Mouse (Mus musculus) CH12.LX (cell line): ENCODE measurements at regions not wholly inside any gene's neighbourhood (a gene's known extent, or its start where the extent isn't known, plus 50 kb on each side); places are given as distances from the start of the nearest gene placed in this dataset.

Experiments used
- DNase-seq: peaks from one replicate; pipeline ENCODE4 v3.0.0-alpha.2; 2013; ENCODE audit errors: extremely low read depth
- H3K27ac ChIP-seq: 2 replicates; pipeline ENCODE4 v1.5.1; 2012; ENCODE audit warnings: low read depth, mild to moderate bottlenecking, control low read depth, moderate library complexity; ENCODE audit not compliant: insufficient read depth
- H3K27me3 ChIP-seq: replicated peaks from 2 replicates; pipeline ENCODE3; 2012; ENCODE audit warnings: inconsistent platforms
- H3K36me3 ChIP-seq, 2 experiments: replicated peaks in 1 of 2; 2 replicates each; pipeline versions ENCODE3 to v1.6.1; 2012; ENCODE audit warnings: inconsistent platforms in 1 of 2, low read length in 1 of 2, mild to moderate bottlenecking in 1 of 2, mixed read lengths in 1 of 2, moderate library complexity in 1 of 2; ENCODE audit not compliant: control insufficient read depth in 1 of 2, insufficient read depth in 1 of 2
- H3K4me1 ChIP-seq, 2 experiments: 2 replicates each; pipeline ENCODE4 v1.6.1; 2012; ENCODE audit warnings: inconsistent platforms in 1 of 2, moderate library complexity in 1 of 2; ENCODE audit not compliant: insufficient read depth in 2 of 2, control insufficient read depth in 1 of 2
- H3K4me2 ChIP-seq: 2 replicates; pipeline ENCODE4 v1.6.1; 2012; ENCODE audit warnings: low read depth, mild to moderate bottlenecking, control low read depth; ENCODE audit not compliant: poor library complexity, insufficient read depth, severe bottlenecking
- H3K4me3 ChIP-seq, 3 experiments: fragments of 150-350 bp in 1 of 3; sonication (generic) in 1 of 3; replicated peaks in 1 of 3; 2 replicates each; pipeline versions ENCODE3 to v1.5.1; 2011 to 2012; ENCODE audit warnings: low read depth in 2 of 3, low read length in 2 of 3, mild to moderate bottlenecking in 2 of 3, moderate library complexity in 2 of 3, control low read depth in 1 of 3, improper control_type of control experiment in 1 of 3, inconsistent platforms in 1 of 3, mixed read lengths in 1 of 3; ENCODE audit not compliant: poor library complexity in 1 of 3
- H3K79me2 ChIP-seq: replicated peaks from 2 replicates; pipeline ENCODE4 v1.6.1; 2012; ENCODE audit warnings: mild to moderate bottlenecking, moderate library complexity; ENCODE audit not compliant: control insufficient read depth, poor library complexity, insufficient read depth, severe bottlenecking; ENCODE audit errors: extremely low read depth
- H3K9ac ChIP-seq: 2 replicates; pipeline ENCODE4 v1.6.1; 2012; ENCODE audit warnings: low read depth, mild to moderate bottlenecking, control low read depth, moderate library complexity; ENCODE audit not compliant: insufficient read depth
- H3K9me3 ChIP-seq: replicated peaks from 2 replicates; pipeline ENCODE3; 2012; ENCODE audit warnings: low read length, inconsistent platforms, mixed read lengths
- E2F4 ChIP-seq: IDR thresholded peaks from 2 replicates; pipeline ENCODE4 v1.6.1; 2011; ENCODE audit warnings: low read depth, low read length, improper control_type of control experiment; ENCODE audit not compliant: insufficient replicate concordance
- ELF1 ChIP-seq: IDR thresholded peaks from 2 replicates; pipeline ENCODE4 v1.6.1; 2014; ENCODE audit warnings: low read depth, mild to moderate bottlenecking, inconsistent platforms, low read length, improper control_type of control experiment
- EP300 ChIP-seq: IDR thresholded peaks from 2 replicates; pipeline ENCODE4 v1.6.1; 2011; ENCODE audit warnings: low read length, improper control_type of control experiment
- ETS1 ChIP-seq: conservative IDR thresholded peaks from 2 replicates; pipeline ENCODE4 v1.6.1; 2012; ENCODE audit warnings: low read depth, mild to moderate bottlenecking, inconsistent platforms, low read length, improper control_type of control experiment, moderate library complexity
- MAX ChIP-seq: IDR thresholded peaks from 2 replicates; pipeline ENCODE4 v1.6.1; 2011; ENCODE audit warnings: low read length, improper control_type of control experiment
- MAZ ChIP-seq: IDR thresholded peaks from 2 replicates; pipeline ENCODE4 v1.6.1; 2012; ENCODE audit warnings: low read depth, mild to moderate bottlenecking, inconsistent platforms, low read length, improper control_type of control experiment, moderate library complexity
- MEF2A ChIP-seq: IDR thresholded peaks from 2 replicates; pipeline ENCODE4 v1.6.1; 2014; ENCODE audit warnings: low read depth, mild to moderate bottlenecking, inconsistent platforms, low read length, improper control_type of control experiment, borderline replicate concordance
- MXI1 ChIP-seq: IDR thresholded peaks from 2 replicates; pipeline ENCODE4 v1.6.1; 2011; ENCODE audit warnings: mild to moderate bottlenecking, low read depth, low read length, improper control_type of control experiment
- MYC ChIP-seq: IDR thresholded peaks from 2 replicates; pipeline ENCODE4 v1.6.1; 2011; ENCODE audit warnings: low read depth, mild to moderate bottlenecking, improper control_type of control experiment, low read length
- NRF1 ChIP-seq: IDR thresholded peaks from 2 replicates; pipeline ENCODE4 v1.6.1; 2014; ENCODE audit warnings: low read depth, mild to moderate bottlenecking, inconsistent platforms, low read length, improper control_type of control experiment, moderate library complexity
- RAD21 ChIP-seq: IDR thresholded peaks from 2 replicates; pipeline ENCODE4 v1.6.1; 2011; ENCODE audit warnings: low read depth, mild to moderate bottlenecking, low read length, improper control_type of control experiment, moderate library complexity
- RCOR1 ChIP-seq: conservative IDR thresholded peaks from 2 replicates; pipeline ENCODE4 v1.6.1; 2012; ENCODE audit warnings: low read depth, mild to moderate bottlenecking, inconsistent platforms, low read length, improper control_type of control experiment
- USF1 ChIP-seq: IDR thresholded peaks from 2 replicates; pipeline ENCODE4 v1.6.1; 2014; ENCODE audit warnings: low read depth, mild to moderate bottlenecking, inconsistent platforms, low read length, improper control_type of control experiment
- ZC3H11A ChIP-seq: IDR thresholded peaks from 2 replicates; pipeline ENCODE4 v1.6.1; 2012; ENCODE audit warnings: low read depth, mild to moderate bottlenecking, inconsistent platforms, low read length, improper control_type of control experiment
- ZKSCAN1 ChIP-seq: IDR thresholded peaks from 2 replicates; pipeline ENCODE4 v1.6.1; 2012; ENCODE audit warnings: low read depth, inconsistent platforms, low read length, improper control_type of control experiment, borderline replicate concordance
- ZMIZ1 ChIP-seq: IDR thresholded peaks from 2 replicates; pipeline ENCODE4 v1.6.1; 2012; ENCODE audit warnings: low read depth, mild to moderate bottlenecking, inconsistent platforms, low read length, improper control_type of control experiment
- ZNF384 ChIP-seq: IDR thresholded peaks from 2 replicates; pipeline ENCODE4 v1.6.1; 2012; ENCODE audit warnings: low read depth, low read length, improper control_type of control experiment, inconsistent platforms
- dilution Hi-C: fragments of 300-500 bp; cut with MboI; formaldehyde crosslinking; loops from 2 replicates; pipeline ENCODE4 v1.14.3; 2020; ENCODE audit warnings: low sequenced_read_pairs; ENCODE audit not compliant: extremely low pct_unique_long_range_greater_than_20kb, extremely low pct_ligation_motif_present
- in situ Hi-C: fragments of 300-500 bp; cut with MboI; formaldehyde crosslinking; loops from 3 replicates; pipeline ENCODE4 v1.14.3; 2019; ENCODE audit warnings: low sequenced_read_pairs, low pct_ligation_motif_present, low pct_unique_long_range_greater_than_20kb, mixed read lengths

- H3K4me2 ChIP-seq = no peak overlapping the region
- H3K9ac ChIP-seq = no peak overlapping the region
- no peak overlapping the region for H3K27ac ChIP-seq
- no peaks in the 10 kb centered on the region for H3K79me2 ChIP-seq
- peaks cover 66% of the 10 kb centered on the region for H3K27me3 ChIP-seq
- TF ChIP-seq MAX (no peak), MYC (no peak), E2F4 (no peak), RAD21 (no peak), ZKSCAN1 (no peak), MEF2A (no peak), ELF1 (no peak), ZNF384 (no peak), MXI1 (no peak), MAZ (no peak), ZMIZ1 (no peak), ZC3H11A (no peak), NRF1 (no peak)
- peaks cover 6% of the 10 kb centered on the region for H3K9me3 ChIP-seq
- dilution Hi-C loops = no loop called here
- no peaks in the 10 kb centered on the region for H3K36me3 ChIP-seq
- no peaks in the 10 kb centered on the region for H3K4me1 ChIP-seq
- H3K4me3 ChIP-seq = no peak overlapping the region
- no peak for DNase-seq
- in situ Hi-C loops = no loop called here
These were observed 147.6 kb downstream of the Bmp7 start for GRCm38 (mm10) chr2:172792555-172792954.

- Histone ChIP-seq H3K9ac (no peak overlapping the region), H3K4me3 (no peak overlapping the region), H3K9me3 (peaks cover 11% of the 10 kb centered on the region), H3K36me3 (no peaks in the 10 kb centered on the region), H3K27me3 (peaks cover 55% of the 10 kb centered on the region), H3K4me2 (no peak overlapping the region), H3K4me1 (no peaks in the 10 kb centered on the region), H3K79me2 (no peaks in the 10 kb centered on the region), H3K27ac (no peak overlapping the region)
- in situ Hi-C loops (no loop called here), dilution Hi-C loops (no loop called here)
- DNase-seq = no peak
- TF ChIP-seq USF1 (no peak), ETS1 (no peak), MAZ (no peak), EP300 (no peak), RCOR1 (no peak)
These were observed 146.1 kb downstream of the Bmp7 start for GRCm38 (mm10) chr2:172793991-172794390.
